8 mouse cellular contexts compared by ENCODE assay signal in the genomic region with DNA sequence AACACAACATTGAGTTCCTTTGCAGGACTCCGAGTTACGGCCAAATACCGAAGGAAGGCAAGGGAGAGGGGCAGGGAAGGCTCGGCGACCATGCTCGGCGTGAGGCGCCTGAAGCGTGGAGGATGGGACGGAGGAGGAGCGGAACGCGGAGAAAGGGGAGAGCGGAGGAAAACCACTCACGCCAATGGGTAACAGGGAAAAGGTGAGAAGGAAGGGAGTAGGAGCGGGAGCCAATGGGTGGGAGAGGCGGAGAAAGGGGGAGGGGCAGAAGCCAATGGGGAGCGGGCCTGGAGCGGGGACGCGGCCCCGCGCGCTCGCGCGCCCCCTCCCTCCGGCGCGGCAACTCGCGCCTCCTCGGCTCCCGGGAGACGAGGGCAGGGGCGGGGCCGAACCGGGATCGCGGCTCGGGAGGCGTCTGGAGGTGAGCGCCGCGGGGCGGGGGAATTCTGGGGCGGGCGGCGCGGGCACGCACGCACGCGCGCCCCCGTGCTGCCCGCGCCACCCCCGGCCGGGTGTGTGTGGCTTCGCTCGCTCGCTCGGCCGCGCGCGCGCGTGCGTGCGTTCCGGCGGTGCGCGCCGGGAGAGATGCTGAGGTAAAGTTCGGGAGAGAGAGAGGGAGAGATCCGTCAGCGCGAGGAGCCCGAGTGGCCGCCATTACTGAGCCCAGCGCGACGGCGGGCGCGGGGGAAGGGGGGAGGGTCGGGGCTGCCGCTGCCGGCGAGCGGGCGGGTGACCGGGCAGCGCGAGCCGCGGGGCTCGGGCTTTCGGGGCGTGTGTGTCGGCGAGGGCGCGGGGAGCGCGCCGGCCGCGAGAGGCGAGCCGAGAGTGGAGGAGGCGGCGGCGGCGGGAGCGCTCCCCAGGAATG. TPM values are rescaled to one million over a fixed set of nuclear protein-coding genes. Genes with fewer than 3 reads are reported as not detected.
A peak's percentile ranks its signal among the peaks of the same experiment; 100 is the strongest.
DNase-seq lines count a peak whose midpoint lies in the region; ATAC-seq lines count a peak whose summit lies in the region.

A gene (plus strand): TSS at position 517 of the 865 bp plus-strand sequence.

- H3K9me3 ChIP-seq in forebrain, embryonic 14.5 days (replicated peaks; ENCODE audit: control insufficient read depth, low read length) = no peaks in the 10 kb centered on the region
- no peaks in the 10 kb centered on the region for H3K9me3 ChIP-seq in neural tube, embryonic 15.5 days (replicated peaks)

- H3K27ac ChIP-seq in forebrain, embryonic 14.5 days (ENCODE audit: low read depth, low read length) = peak within 1 kb of the TSS; percentile 99
- H3K27ac ChIP-seq in neural tube, embryonic 15.5 days (replicated peaks) = peak within 1 kb of the TSS; percentile 99

- H3K4me1 ChIP-seq in forebrain, embryonic 14.5 days (ENCODE audit: control insufficient read depth, insufficient read depth, low read length) = peaks cover 7% of the 10 kb centered on the region
- peaks cover 14% of the 10 kb centered on the region for H3K4me1 ChIP-seq in neural tube, embryonic 15.5 days

- peak within 1 kb of the TSS; percentile 70 for H3K4me2 ChIP-seq in forebrain, embryonic 14.5 days (ENCODE audit: low read length)
- peak within 1 kb of the TSS; percentile 72 for H3K4me2 ChIP-seq in neural tube, embryonic 15.5 days

- ATAC-seq in forebrain, embryonic 14.5 days = peak; percentile 95
- ATAC-seq in neural tube, embryonic 15.5 days (ENCODE audit: low FRiP score) = peak; percentile 95

- no peaks in the 10 kb centered on the region for H3K36me3 ChIP-seq in forebrain, embryonic 14.5 days (ENCODE audit: control insufficient read depth, insufficient read depth, low read length)
- H3K36me3 ChIP-seq in neural tube, embryonic 15.5 days = no peaks in the 10 kb centered on the region

- under 1% methylated on average over 60 of the region's 119 CpGs for WGBS in forebrain, embryonic 14.5 days
- under 1% methylated on average over 62 of the region's 119 CpGs for WGBS in neural tube, embryonic 15.5 days

- H3K27me3 ChIP-seq in forebrain, embryonic 14.5 days (replicated peaks; ENCODE audit: control insufficient read depth, insufficient read depth, low read length) = no peaks in the 10 kb centered on the region
- H3K27me3 ChIP-seq in neural tube, embryonic 15.5 days (replicated peaks) = no peaks in the 10 kb centered on the region

- intact Hi-C loops in heart, postnatal 14 days (cut with DNase I) = loop anchor here (1.0 to 5.0 kb wide), 5 partner anchors 100 to 389 kb away; no protein-coding TSS in a partner anchor

- peak within 1 kb of the TSS; percentile 98 for H3K9ac ChIP-seq in forebrain, embryonic 14.5 days (ENCODE audit: low read length)
- H3K9ac ChIP-seq in neural tube, embryonic 15.5 days (replicated peaks) = peak within 1 kb of the TSS; percentile 92

- peak within 1 kb of the TSS; percentile 99 for H3K4me3 ChIP-seq in forebrain, embryonic 14.5 days (ENCODE audit: low read depth, low read length)
- peak within 1 kb of the TSS; percentile 80 for H3K4me3 ChIP-seq in neural tube, embryonic 15.5 days (replicated peaks)

- DNase-seq in ES-CJ7 (ENCODE audit: low read depth, low spot score) = peak; percentile 94
- DNase-seq in cerebellum, adult 11 months = peak; percentile 96
- DNase-seq in forebrain, embryonic 14.5 days (ENCODE audit: low spot score) = peak; percentile 98
- DNase-seq in heart, postnatal 14 days = peak; percentile 96
- DNase-seq in layer of hippocampus, adult 11-12 months (ENCODE audit: low spot score) = peak; percentile 94
- peak; percentile 95 to 96 for DNase-seq in lung, adult 18-20 months
- peak; percentile 94 for DNase-seq in testis, postnatal 14 days (ENCODE audit: low spot score)

RNA-seq across cellular contexts. Expression of the gene that starts here (rescaled TPM):
- 39.7 and 43.9 TPM in 2 replicates for polyA plus RNA-seq in forebrain, embryonic 14.5 days (2014; fragmentation: Nextera tagmentation; extraction: Ambion mirVana)
- total RNA-seq in heart, postnatal 14 days (2021) = 10 to 100 TPM; 79.2 to 81.0 TPM
- polyA plus RNA-seq in neural tube, embryonic 15.5 days (2015; fragmentation: Nextera tagmentation; extraction: Ambion mirVana) = 30.3 and 32.9 TPM in 2 replicates

Comparison
In these comparisons a context has a peak if more than half of its experiments do, and no peak if none do; other contexts are left out.
1. Peak in every context shown above with its lines: DNase-seq, ATAC-seq, H3K4me3 ChIP-seq and H3K27ac ChIP-seq.